Mouse (Mus musculus) midbrain, embryonic 15.5 days (tissue): Measurements from ENCODE around the gene Plekhb2. TPM values are rescaled to one million over a fixed set of nuclear protein-coding genes. Genes with fewer than 3 reads are reported as not detected.

Experiments
- ATAC-seq: fragments of 200-750 bp; cut with Nextera tagmentation; replicated peaks from 2 replicates; pipeline ENCODE4 v1.8.0; 2017; ENCODE audit warnings: moderate TSS enrichment
- H3K27ac ChIP-seq: fragments of 300-500 bp; sonication (generic); 2 replicates; pipeline ENCODE4 v1.5.1; 2015; ENCODE audit warnings: mild to moderate bottlenecking, inconsistent platforms
- H3K27me3 ChIP-seq: fragments of 300-500 bp; sonication (generic); replicated peaks from 2 replicates; pipeline ENCODE4 v1.6.1; 2015; ENCODE audit warnings: inconsistent platforms
- H3K36me3 ChIP-seq: fragments of 300-500 bp; sonication (generic); replicated peaks from 2 replicates; pipeline ENCODE4 v1.6.1; 2015; ENCODE audit warnings: inconsistent platforms
- H3K4me1 ChIP-seq: fragments of 300-500 bp; sonication (generic); 2 replicates; pipeline ENCODE4 v1.6.1; 2015; ENCODE audit warnings: inconsistent platforms
- H3K4me2 ChIP-seq: fragments of 300-500 bp; sonication (generic); 2 replicates; pipeline ENCODE4 v1.6.1; 2015; ENCODE audit warnings: inconsistent platforms, mild to moderate bottlenecking, moderate library complexity
- H3K4me3 ChIP-seq: fragments of 300-500 bp; sonication (generic); 2 replicates; pipeline ENCODE4 v1.5.1; 2015; ENCODE audit warnings: mild to moderate bottlenecking, inconsistent platforms
- H3K9ac ChIP-seq: fragments of 300-500 bp; sonication (generic); 2 replicates; pipeline ENCODE4 v1.6.1; 2015; ENCODE audit warnings: mild to moderate bottlenecking, inconsistent platforms
- H3K9me3 ChIP-seq: fragments of 300-500 bp; sonication (generic); 2 replicates; pipeline ENCODE4 v1.6.1; 2016; ENCODE audit warnings: inconsistent platforms
- WGBS: fragments of 180-500 bp; shearing (Covaris S2); methylation state at CpG from one replicate; pipeline ENCODE4 v1.1.7; 2015; ENCODE audit warnings: mixed read lengths; 5-methylcytosine and 5-hydroxymethylcytosine counted together
- polyA plus RNA-seq: library from polyadenylated mRNA; unstranded; fragments of >200 nt; fragmentation: Nextera tagmentation; extraction: Ambion mirVana; gene quantifications from 2 replicates; pipeline ENCODE4 v1.2.1, GENCODE M21; 2015

Gene Plekhb2
- polyA plus RNA-seq, 1 experiment from 2014 or later: 72.6 TPM

GRCm38 (mm10) chr1:34855056-34855739 is 5.4 kb downstream of the Plekhb2 start:
- Histone ChIP-seq H3K36me3 (no peaks in the 10 kb centered on the region), H3K4me3 (no peak overlapping the region), H3K9me3 (no peaks in the 10 kb centered on the region), H3K27ac (no peak overlapping the region), H3K27me3 (no peaks in the 10 kb centered on the region), H3K9ac (no peak overlapping the region), H3K4me1 (peaks cover 29% of the 10 kb centered on the region), H3K4me2 (no peak overlapping the region)
- ATAC-seq: no peak
- 84% methylated on average over 12 of the region's 12 CpGs for WGBS

- H3K27me3 ChIP-seq: no peaks in the 10 kb centered on the region
- H3K4me1 ChIP-seq: no peaks in the 10 kb centered on the region
- H3K9ac ChIP-seq: no peak overlapping the region
- no peak for ATAC-seq
- WGBS: 76% methylated on average over 5 of the region's 5 CpGs
- H3K9me3 ChIP-seq: no peaks in the 10 kb centered on the region
- H3K4me2 ChIP-seq: no peak overlapping the region
- H3K4me3 ChIP-seq: no peak overlapping the region
- H3K36me3 ChIP-seq: peaks cover 16% of the 10 kb centered on the region
- H3K27ac ChIP-seq: no peak overlapping the region
Measured at GRCm38 (mm10) chr1:34858671-34859070, 8.9 kb downstream of the Plekhb2 start.

GRCm38 (mm10) chr1:34859761-34860160 is 10.0 kb downstream of the Plekhb2 start:
- ATAC-seq: no peak
- no peak overlapping the region for H3K9ac ChIP-seq
- H3K4me1 ChIP-seq: no peaks in the 10 kb centered on the region
- peaks cover 21% of the 10 kb centered on the region for H3K36me3 ChIP-seq
- no peak overlapping the region for H3K4me2 ChIP-seq
- no peaks in the 10 kb centered on the region for H3K27me3 ChIP-seq
- H3K9me3 ChIP-seq: no peaks in the 10 kb centered on the region
- no peak overlapping the region for H3K27ac ChIP-seq
- H3K4me3 ChIP-seq: no peak overlapping the region
- 73% methylated on average over 3 of the region's 3 CpGs for WGBS

GRCm38 (mm10) chr1:34860205-34860604 is 10.4 kb downstream of the Plekhb2 start:
- no peak overlapping the region for H3K27ac ChIP-seq
- WGBS: 87% methylated on average over 7 of the region's 7 CpGs
- H3K27me3 ChIP-seq: no peaks in the 10 kb centered on the region
- H3K4me1 ChIP-seq: no peaks in the 10 kb centered on the region
- ATAC-seq: no peak
- peaks cover 21% of the 10 kb centered on the region for H3K36me3 ChIP-seq
- H3K9ac ChIP-seq: no peak overlapping the region
- no peaks in the 10 kb centered on the region for H3K9me3 ChIP-seq
- H3K4me3 ChIP-seq: no peak overlapping the region
- no peak overlapping the region for H3K4me2 ChIP-seq

- ATAC-seq: no peak
- H3K4me3 ChIP-seq: no peak overlapping the region
- no peaks in the 10 kb centered on the region for H3K9me3 ChIP-seq
- H3K9ac ChIP-seq: no peak overlapping the region
- peaks cover 26% of the 10 kb centered on the region for H3K36me3 ChIP-seq
- 93% methylated on average over 13 of the region's 13 CpGs for WGBS
- H3K27ac ChIP-seq: no peak overlapping the region
- H3K4me2 ChIP-seq: no peak overlapping the region
- no peaks in the 10 kb centered on the region for H3K27me3 ChIP-seq
- H3K4me1 ChIP-seq: no peaks in the 10 kb centered on the region
Measured at GRCm38 (mm10) chr1:34862877-34863276, 13.1 kb downstream of the Plekhb2 start.

GRCm38 (mm10) chr1:34863323-34863722 is 13.5 kb downstream of the Plekhb2 start:
- no peak for ATAC-seq
- Histone ChIP-seq H3K9ac (no peak overlapping the region), H3K4me1 (no peaks in the 10 kb centered on the region), H3K9me3 (no peaks in the 10 kb centered on the region), H3K4me3 (no peak overlapping the region), H3K27ac (no peak overlapping the region), H3K36me3 (peaks cover 26% of the 10 kb centered on the region), H3K4me2 (no peak overlapping the region), H3K27me3 (no peaks in the 10 kb centered on the region)
- WGBS: 90% methylated on average over 7 of the region's 7 CpGs

- 79% methylated on average over 7 of the region's 7 CpGs for WGBS
- no peak for ATAC-seq
- no peaks in the 10 kb centered on the region for H3K9me3 ChIP-seq
- no peak overlapping the region for H3K9ac ChIP-seq
- no peaks in the 10 kb centered on the region for H3K27me3 ChIP-seq
- H3K27ac ChIP-seq: no peak overlapping the region
- H3K4me3 ChIP-seq: no peak overlapping the region
- peaks cover 30% of the 10 kb centered on the region for H3K36me3 ChIP-seq
- no peaks in the 10 kb centered on the region for H3K4me1 ChIP-seq
- no peak overlapping the region for H3K4me2 ChIP-seq
Measured at GRCm38 (mm10) chr1:34864243-34864642, 14.5 kb downstream of the Plekhb2 start.

- Histone ChIP-seq H3K4me1 (no peaks in the 10 kb centered on the region), H3K9me3 (no peaks in the 10 kb centered on the region), H3K27ac (no peak overlapping the region), H3K9ac (no peak overlapping the region), H3K4me2 (no peak overlapping the region), H3K27me3 (no peaks in the 10 kb centered on the region), H3K4me3 (no peak overlapping the region), H3K36me3 (peaks cover 40% of the 10 kb centered on the region)
- WGBS: 84% methylated on average over 9 of the region's 9 CpGs
- ATAC-seq: no peak
Measured at GRCm38 (mm10) chr1:34865866-34866265, 16.1 kb downstream of the Plekhb2 start.

- Histone ChIP-seq H3K27me3 (no peaks in the 10 kb centered on the region), H3K9me3 (no peaks in the 10 kb centered on the region), H3K27ac (no peak overlapping the region), H3K9ac (no peak overlapping the region), H3K36me3 (peaks cover 45% of the 10 kb centered on the region), H3K4me1 (no peaks in the 10 kb centered on the region), H3K4me2 (no peak overlapping the region), H3K4me3 (no peak overlapping the region)
- ATAC-seq: peak; percentile 71; the same call in 1 of the 2 replicates
- 57% methylated on average over 10 of the region's 10 CpGs for WGBS
Measured at GRCm38 (mm10) chr1:34866815-34867573, 17.2 kb downstream of the Plekhb2 start.

- no peak overlapping the region for H3K27ac ChIP-seq
- 95% methylated on average over 5 of the region's 5 CpGs for WGBS
- no peaks in the 10 kb centered on the region for H3K27me3 ChIP-seq
- peaks cover 40% of the 10 kb centered on the region for H3K36me3 ChIP-seq
- ATAC-seq: no peak
- no peaks in the 10 kb centered on the region for H3K9me3 ChIP-seq
- H3K9ac ChIP-seq: no peak overlapping the region
- H3K4me3 ChIP-seq: no peak overlapping the region
- no peak overlapping the region for H3K4me2 ChIP-seq
- H3K4me1 ChIP-seq: no peaks in the 10 kb centered on the region
Measured at GRCm38 (mm10) chr1:34867574-34867955, 17.8 kb downstream of the Plekhb2 start.

GRCm38 (mm10) chr1:34868391-34868790 is 18.6 kb downstream of the Plekhb2 start:
- no peak for ATAC-seq
- H3K4me2 ChIP-seq: no peak overlapping the region
- WGBS: 88% methylated on average over 8 of the region's 8 CpGs

GRCm38 (mm10) chr1:34869231-34869630 is 19.5 kb downstream of the Plekhb2 start:
- Histone ChIP-seq H3K36me3 (peaks cover 33% of the 10 kb centered on the region), H3K4me1 (no peaks in the 10 kb centered on the region), H3K27ac (no peak overlapping the region), H3K4me2 (no peak overlapping the region), H3K4me3 (no peak overlapping the region), H3K9ac (no peak overlapping the region), H3K9me3 (no peaks in the 10 kb centered on the region), H3K27me3 (no peaks in the 10 kb centered on the region)
- WGBS: 96% methylated on average over 16 of the region's 16 CpGs
- ATAC-seq: no peak

More at GRCm38 (mm10) chr1:34868391-34868790, 18.6 kb downstream of the Plekhb2 start:
- no peaks in the 10 kb centered on the region for H3K27me3 ChIP-seq
- H3K27ac ChIP-seq: no peak overlapping the region
- H3K36me3 ChIP-seq: peaks cover 35% of the 10 kb centered on the region
- no peak overlapping the region for H3K9ac ChIP-seq
- no peaks in the 10 kb centered on the region for H3K4me1 ChIP-seq
- no peak overlapping the region for H3K4me3 ChIP-seq
- no peaks in the 10 kb centered on the region for H3K9me3 ChIP-seq

- Histone ChIP-seq H3K27ac (no peak overlapping the region), H3K4me3 (no peak overlapping the region), H3K9me3 (no peaks in the 10 kb centered on the region), H3K9ac (no peak overlapping the region), H3K27me3 (no peaks in the 10 kb centered on the region), H3K36me3 (peaks cover 38% of the 10 kb centered on the region), H3K4me2 (no peak overlapping the region), H3K4me1 (no peaks in the 10 kb centered on the region)
- no peak for ATAC-seq
- 97% methylated on average over 9 of the region's 9 CpGs for WGBS
Measured at GRCm38 (mm10) chr1:34871170-34871569, 21.4 kb downstream of the Plekhb2 start.
